Mouse (Mus musculus): Measurements from ENCODE around the gene Krtap19-3. TPM values are rescaled to one million over a fixed set of nuclear protein-coding genes. Genes with fewer than 3 reads are reported as not detected.

The Krtap19-3 gene
- not detected in 2 replicates for polyA plus RNA-seq (2016; fragmentation: Nextera tagmentation; extraction: Ambion mirVana)

GRCm38 (mm10) chr16:88877938-88878337 lies at the start of gene Krtap19-3:
TSS of gene Krtap19-3 (minus strand) at chr16:88878038.
- Histone ChIP-seq H3K4me3 (no peak within 1 kb of the TSS), H3K4me1 (replicated peaks) (no peaks in the 10 kb centered on the region), H3K36me3 (no peaks in the 10 kb centered on the region), H3K27ac (ENCODE audit: poor library complexity, severe bottlenecking) (no peak within 1 kb of the TSS), H3K9ac (no peak within 1 kb of the TSS), H3K27me3 (replicated peaks) (no peaks in the 10 kb centered on the region), H3K4me2 (no peak within 1 kb of the TSS), H3K9me3 (replicated peaks) (no peaks in the 10 kb centered on the region)
- ATAC-seq (ENCODE audit: insufficient number of reproducible peaks, low FRiP score), result no peak
- 75% methylated on average over 2 of the region's 2 CpGs for WGBS

- 89% methylated on average over 6 of the region's 6 CpGs for WGBS
- Histone ChIP-seq H3K4me1 (replicated peaks) (no peaks in the 10 kb centered on the region), H3K4me2 (no peak within 1 kb of the TSS), H3K27ac (ENCODE audit: poor library complexity, severe bottlenecking) (no peak within 1 kb of the TSS), H3K9me3 (replicated peaks) (0 out of 2 replicates have a peak, but pooled peaks cover 6% of the 10 kb centered on the region), H3K4me3 (no peak within 1 kb of the TSS), H3K9ac (no peak within 1 kb of the TSS), H3K27me3 (replicated peaks) (no peaks in the 10 kb centered on the region), H3K36me3 (no peaks in the 10 kb centered on the region)
- ATAC-seq (ENCODE audit: insufficient number of reproducible peaks, low FRiP score), result no peak
Measured at GRCm38 (mm10) chr16:88896357-88896756, 18.5 kb upstream of the Krtap19-3 start, which contains the start of gene Krtap19-5. TSS of gene Krtap19-5 (minus strand) at chr16:88896457.

GRCm38 (mm10) chr16:88886870-88887269 lies 9.0 kb upstream of the Krtap19-3 start:
- WGBS, result 75% methylated on average over 6 of the region's 6 CpGs
- H3K4me2 ChIP-seq, result no peak overlapping the region

GRCm38 (mm10) chr16:88884989-88885388 lies 7.2 kb upstream of the Krtap19-3 start, which contains the start of gene Krtap19-4:
TSS of gene Krtap19-4 (minus strand) at chr16:88885089.
- no peak within 1 kb of the TSS for H3K9ac ChIP-seq
- H3K4me1 ChIP-seq (replicated peaks), result no peaks in the 10 kb centered on the region
- H3K4me3 ChIP-seq, result no peak within 1 kb of the TSS
- no peaks in the 10 kb centered on the region for H3K27me3 ChIP-seq (replicated peaks)
- no peak within 1 kb of the TSS for H3K27ac ChIP-seq (ENCODE audit: poor library complexity, severe bottlenecking)
- WGBS, result 88% methylated on average over 5 of the region's 5 CpGs
- no peaks in the 10 kb centered on the region for H3K36me3 ChIP-seq
- 0 out of 2 replicates have a peak, but pooled peaks cover 2% of the 10 kb centered on the region for H3K9me3 ChIP-seq (replicated peaks)
- H3K4me2 ChIP-seq, result no peak within 1 kb of the TSS
- ATAC-seq (ENCODE audit: insufficient number of reproducible peaks, low FRiP score), result no peak

More at GRCm38 (mm10) chr16:88886870-88887269, 9.0 kb upstream of the Krtap19-3 start:
- no peak overlapping the region for H3K9ac ChIP-seq
- H3K4me1 ChIP-seq (replicated peaks), result no peaks in the 10 kb centered on the region
- no peak overlapping the region for H3K4me3 ChIP-seq
- no peaks in the 10 kb centered on the region for H3K36me3 ChIP-seq
- no peaks in the 10 kb centered on the region for H3K27me3 ChIP-seq (replicated peaks)
- ATAC-seq (ENCODE audit: insufficient number of reproducible peaks, low FRiP score), result no peak
- 0 out of 2 replicates have a peak, but pooled peaks cover 2% of the 10 kb centered on the region for H3K9me3 ChIP-seq (replicated peaks)
- H3K27ac ChIP-seq (ENCODE audit: poor library complexity, severe bottlenecking), result no peak overlapping the region

GRCm38 (mm10) chr16:88874169-88874568 lies 3.7 kb downstream of the Krtap19-3 start, which contains the start of gene Krtap19-2:
TSS of gene Krtap19-2 (minus strand) at chr16:88874269.
- Histone ChIP-seq H3K9ac (no peak within 1 kb of the TSS), H3K27me3 (replicated peaks) (no peaks in the 10 kb centered on the region)
- WGBS, result 87% methylated on average over 3 of the region's 3 CpGs

GRCm38 (mm10) chr16:88869311-88869710 lies 8.5 kb downstream of the Krtap19-3 start, which contains the start of gene Krtap19-1:
TSS of gene Krtap19-1 (minus strand) at chr16:88869411.
- 80% methylated on average over 6 of the region's 6 CpGs for WGBS
- Histone ChIP-seq H3K4me2 (no peak within 1 kb of the TSS), H3K27ac (ENCODE audit: poor library complexity, severe bottlenecking) (no peak within 1 kb of the TSS), H3K27me3 (replicated peaks) (no peaks in the 10 kb centered on the region), H3K4me1 (replicated peaks) (no peaks in the 10 kb centered on the region), H3K4me3 (no peak within 1 kb of the TSS), H3K36me3 (no peaks in the 10 kb centered on the region), H3K9me3 (replicated peaks) (no peaks in the 10 kb centered on the region), H3K9ac (no peak within 1 kb of the TSS)
- no peak for ATAC-seq (ENCODE audit: insufficient number of reproducible peaks, low FRiP score)

More at GRCm38 (mm10) chr16:88874169-88874568, 3.7 kb downstream of the Krtap19-3 start, which contains the start of gene Krtap19-2:
- no peak for ATAC-seq (ENCODE audit: insufficient number of reproducible peaks, low FRiP score)
- Histone ChIP-seq H3K27ac (ENCODE audit: poor library complexity, severe bottlenecking) (no peak within 1 kb of the TSS), H3K4me1 (replicated peaks) (no peaks in the 10 kb centered on the region), H3K4me2 (no peak within 1 kb of the TSS), H3K4me3 (no peak within 1 kb of the TSS), H3K9me3 (replicated peaks) (no peaks in the 10 kb centered on the region), H3K36me3 (no peaks in the 10 kb centered on the region)

GRCm38 (mm10) chr16:88864887-88865407 lies 12.9 kb downstream of the Krtap19-3 start:
- H3K4me2 ChIP-seq, result no peak overlapping the region
- no peak overlapping the region for H3K4me3 ChIP-seq
- ATAC-seq (ENCODE audit: insufficient number of reproducible peaks, low FRiP score), result no peak
- H3K27me3 ChIP-seq (replicated peaks), result no peaks in the 10 kb centered on the region
- H3K9me3 ChIP-seq (replicated peaks), result no peaks in the 10 kb centered on the region
- whole genome bisulfite sequencing, result 74% methylated on average over 4 of the region's 4 CpGs
- H3K27ac ChIP-seq (ENCODE audit: poor library complexity, severe bottlenecking), result no peak overlapping the region
- no peak overlapping the region for H3K9ac ChIP-seq
- H3K4me1 ChIP-seq (replicated peaks), result no peaks in the 10 kb centered on the region
- H3K36me3 ChIP-seq, result no peaks in the 10 kb centered on the region

- no peaks in the 10 kb centered on the region for H3K9me3 ChIP-seq (replicated peaks)
- H3K36me3 ChIP-seq, result no peaks in the 10 kb centered on the region
- no peak overlapping the region for H3K4me2 ChIP-seq
- 11% methylated on average over 5 of the region's 5 CpGs for WGBS
- H3K4me3 ChIP-seq, result no peak overlapping the region
- no peaks in the 10 kb centered on the region for H3K4me1 ChIP-seq (replicated peaks)
- no peak overlapping the region for H3K9ac ChIP-seq
- no peaks in the 10 kb centered on the region for H3K27me3 ChIP-seq (replicated peaks)
- ATAC-seq (ENCODE audit: insufficient number of reproducible peaks, low FRiP score), result no peak
- H3K27ac ChIP-seq (ENCODE audit: poor library complexity, severe bottlenecking), result no peak overlapping the region
Measured at GRCm38 (mm10) chr16:88851450-88851849, 26.4 kb downstream of the Krtap19-3 start.

GRCm38 (mm10) chr16:88848558-88848957 lies 29.3 kb downstream of the Krtap19-3 start:
- WGBS, result 77% methylated on average over 4 of the region's 4 CpGs

GRCm38 (mm10) chr16:88847363-88847762 lies 30.5 kb downstream of the Krtap19-3 start:
- Histone ChIP-seq H3K4me3 (no peak overlapping the region), H3K4me2 (no peak overlapping the region), H3K9me3 (replicated peaks) (no peaks in the 10 kb centered on the region), H3K36me3 (no peaks in the 10 kb centered on the region), H3K27ac (ENCODE audit: poor library complexity, severe bottlenecking) (no peak overlapping the region), H3K27me3 (replicated peaks) (no peaks in the 10 kb centered on the region), H3K9ac (no peak overlapping the region), H3K4me1 (replicated peaks) (no peaks in the 10 kb centered on the region)
- 86% methylated on average over 1 of the region's 1 CpGs for WGBS
- ATAC-seq (ENCODE audit: insufficient number of reproducible peaks, low FRiP score), result no peak

More at GRCm38 (mm10) chr16:88848558-88848957, 29.3 kb downstream of the Krtap19-3 start:
- Histone ChIP-seq H3K4me3 (no peak overlapping the region), H3K9me3 (replicated peaks) (no peaks in the 10 kb centered on the region), H3K9ac (no peak overlapping the region), H3K4me1 (replicated peaks) (no peaks in the 10 kb centered on the region), H3K27ac (ENCODE audit: poor library complexity, severe bottlenecking) (no peak overlapping the region), H3K4me2 (no peak overlapping the region), H3K36me3 (no peaks in the 10 kb centered on the region), H3K27me3 (replicated peaks) (no peaks in the 10 kb centered on the region)
- ATAC-seq (ENCODE audit: insufficient number of reproducible peaks, low FRiP score), result no peak

All from heart, embryonic 12.5 days (tissue).